Mouse (Mus musculus): ENCODE measurements at regions not wholly inside any gene's neighbourhood (a gene's known extent, or its start where the extent isn't known, plus 50 kb on each side); places are given as distances from the start of the nearest gene placed in this dataset.

DNA sequence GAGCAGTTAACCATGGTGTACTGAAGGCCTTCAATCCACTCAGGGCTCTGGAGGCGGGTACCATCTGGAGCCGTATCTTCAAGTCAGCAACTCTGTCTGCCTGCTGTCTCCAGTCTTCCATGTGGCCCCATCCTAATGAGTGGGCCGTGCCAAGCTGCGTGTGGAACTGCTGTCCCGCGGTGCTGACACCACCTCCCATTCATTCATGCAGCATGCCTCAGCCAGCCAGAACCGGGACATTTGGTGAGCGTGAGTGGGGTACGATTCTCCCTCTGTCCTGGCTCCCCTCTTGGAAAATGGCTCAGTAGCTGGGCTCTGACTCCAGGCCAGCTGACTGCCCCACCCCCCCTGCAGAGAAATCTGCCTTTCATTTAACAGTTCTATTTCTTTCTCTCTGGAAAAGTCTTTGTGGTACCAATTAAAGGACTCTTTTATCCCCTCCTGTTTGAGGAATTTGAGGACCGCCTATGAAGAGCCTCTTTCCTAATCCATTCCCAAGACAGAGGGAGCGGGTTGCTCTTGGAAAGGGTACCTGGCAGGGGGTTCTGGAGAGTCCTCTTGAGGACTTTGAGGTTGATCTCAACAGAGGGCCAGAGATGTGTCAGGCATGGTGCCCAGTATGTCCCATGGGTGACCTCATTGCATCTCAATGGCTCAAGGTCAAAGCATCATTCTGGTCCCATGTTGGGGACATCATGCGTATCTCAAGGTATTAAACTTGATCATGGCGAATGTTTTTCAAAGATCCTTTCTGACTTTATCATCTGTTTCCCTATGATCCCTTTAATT lies 55.5 kb upstream of the Brd7 start:
- DNase-seq: peak; percentile 82

DNA sequence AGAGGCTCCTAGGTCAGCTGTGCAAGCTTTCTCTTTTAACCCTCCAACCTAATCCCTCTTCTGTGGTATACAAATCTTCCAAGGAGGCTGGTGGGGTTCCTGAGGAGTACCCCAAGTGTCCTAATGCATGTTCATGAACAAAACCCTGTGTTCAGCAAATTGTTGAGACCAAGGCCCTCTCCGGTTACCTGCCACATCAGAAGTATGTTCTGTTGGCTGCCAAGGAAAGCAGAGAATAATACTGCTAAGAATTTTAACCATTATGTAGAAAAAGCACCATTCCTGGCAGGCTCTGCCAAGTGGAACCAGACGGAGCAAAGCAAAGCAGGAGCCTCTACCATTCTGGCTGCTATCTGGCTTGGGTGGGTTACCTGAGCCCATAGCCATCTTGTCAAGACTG lies 61.3 kb upstream of the Brd7 start:
- DNase-seq: no peak

DNA sequence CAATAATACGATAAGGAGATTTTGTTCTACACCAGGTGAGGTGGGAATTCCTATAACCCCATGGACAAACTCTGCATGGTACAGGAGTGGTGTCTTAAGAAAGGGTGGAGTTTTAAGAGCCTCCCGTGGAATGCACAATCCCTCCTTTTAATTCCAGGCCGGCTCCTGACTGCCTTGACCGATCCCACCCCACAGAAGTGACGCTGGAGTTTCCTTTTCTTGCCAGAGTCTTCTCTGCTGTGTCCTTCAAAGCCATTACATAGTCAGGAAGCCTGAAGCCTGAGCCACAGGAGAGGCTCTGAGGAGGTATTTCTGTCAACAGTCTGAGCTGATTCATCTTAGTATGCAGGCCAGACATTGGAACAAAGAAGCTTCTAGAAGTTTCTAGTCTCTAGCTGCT lies 66.6 kb upstream of the Brd7 start:
- DNase-seq: no peak

DNA sequence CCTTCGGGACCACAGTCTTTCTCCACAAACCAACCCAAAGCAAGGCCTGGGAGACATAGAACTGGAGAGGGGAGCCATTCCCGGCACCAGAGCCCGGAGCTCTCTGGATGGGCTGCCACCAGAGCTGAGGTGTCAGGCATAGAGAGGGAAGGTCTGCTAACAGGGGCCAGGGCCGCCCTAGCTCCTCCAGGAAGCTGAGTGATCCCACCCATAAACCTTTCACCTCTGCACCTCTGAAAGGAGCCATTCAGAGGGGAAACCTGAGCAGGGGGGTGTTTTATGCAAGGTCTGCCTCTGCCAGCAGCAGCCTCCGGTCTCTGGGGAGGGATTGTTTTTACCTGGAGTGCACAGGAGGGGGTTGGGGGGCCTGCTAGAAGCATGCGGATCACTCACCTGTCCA lies 69.4 kb upstream of the Brd7 start:
- no peak for DNase-seq

DNA sequence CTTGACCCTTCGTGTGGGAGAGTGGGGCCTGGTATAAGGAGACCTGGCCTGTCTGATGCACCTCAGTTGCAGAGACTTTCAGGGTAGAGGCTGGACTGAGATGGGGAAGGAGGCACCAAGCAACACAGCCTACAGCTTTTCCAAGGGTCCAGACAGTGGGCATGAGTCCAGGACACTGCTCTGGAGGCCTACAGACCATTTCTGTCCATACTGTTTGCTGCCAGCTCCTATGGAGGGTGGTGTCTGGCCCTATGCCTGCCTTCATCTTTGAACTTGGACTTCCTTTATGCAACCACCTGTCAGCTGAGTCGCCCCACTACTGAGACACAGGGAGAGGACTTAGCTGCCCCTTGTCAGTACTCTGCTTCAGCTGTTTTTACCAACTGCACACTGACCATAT lies 73.7 kb upstream of the Brd7 start:
- no peak for DNase-seq

DNA sequence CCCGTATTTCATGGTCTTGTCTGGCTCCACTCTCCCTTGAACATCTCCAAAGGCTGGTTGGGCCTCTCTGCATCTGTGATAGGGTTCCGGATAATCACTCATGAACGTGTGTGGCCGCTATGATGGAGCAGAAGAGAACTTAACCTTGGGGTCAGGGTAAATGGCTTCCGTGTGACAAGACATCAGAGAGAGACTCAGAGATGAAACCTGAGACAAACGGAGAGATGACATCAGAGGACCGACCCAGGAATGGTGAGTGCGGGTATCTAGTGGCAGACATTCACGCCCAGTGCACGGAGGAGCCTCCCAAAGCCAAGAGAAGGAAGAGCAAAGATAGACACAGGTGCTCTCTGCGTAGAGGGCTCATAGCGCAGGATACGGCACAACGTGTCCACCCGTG lies 78.2 kb upstream of the Brd7 start:
- no peak for DNase-seq

DNA sequence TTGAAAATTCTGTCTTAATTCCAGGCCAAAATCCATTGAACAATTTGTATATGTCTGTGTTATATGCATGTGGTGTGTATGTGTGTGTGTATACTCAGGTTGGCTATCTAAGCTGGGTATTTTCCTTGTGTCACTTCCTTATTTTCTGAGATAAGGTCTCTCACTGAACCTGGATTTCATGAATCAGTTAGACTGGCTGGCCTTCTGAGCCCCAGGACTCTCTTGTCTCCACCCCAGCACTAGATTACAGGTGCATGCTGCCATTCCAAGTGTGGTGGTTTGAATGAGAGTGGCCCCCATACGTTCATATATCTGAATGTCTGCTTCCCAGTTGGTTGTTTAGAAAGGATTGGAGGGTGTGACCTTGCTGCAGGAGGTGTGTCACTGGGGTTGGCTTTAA lies 77.8 kb upstream of the Nkd1 start:
- no peak for DNase-seq

DNA sequence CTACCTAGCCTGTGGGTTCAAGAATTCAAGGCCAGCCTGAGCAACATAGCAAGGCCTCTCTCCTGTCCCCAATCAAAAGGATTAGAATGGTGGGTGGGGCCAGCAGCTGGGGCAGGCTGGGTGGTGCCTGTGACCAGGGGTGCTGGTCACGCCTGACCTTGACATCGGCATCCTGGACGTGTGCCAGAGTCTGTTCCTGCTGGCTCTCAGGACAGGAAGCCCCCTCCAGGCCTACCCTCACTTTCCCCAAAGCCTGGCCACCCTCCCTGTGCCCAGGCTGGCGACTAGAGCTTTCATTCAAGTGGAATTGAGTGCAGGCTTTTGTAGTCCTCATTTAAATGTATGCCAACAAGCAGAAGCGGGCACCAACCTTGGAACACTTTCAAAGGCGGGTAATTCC lies 73.7 kb upstream of the Nkd1 start:
- peak; percentile 12 for DNase-seq

DNA sequence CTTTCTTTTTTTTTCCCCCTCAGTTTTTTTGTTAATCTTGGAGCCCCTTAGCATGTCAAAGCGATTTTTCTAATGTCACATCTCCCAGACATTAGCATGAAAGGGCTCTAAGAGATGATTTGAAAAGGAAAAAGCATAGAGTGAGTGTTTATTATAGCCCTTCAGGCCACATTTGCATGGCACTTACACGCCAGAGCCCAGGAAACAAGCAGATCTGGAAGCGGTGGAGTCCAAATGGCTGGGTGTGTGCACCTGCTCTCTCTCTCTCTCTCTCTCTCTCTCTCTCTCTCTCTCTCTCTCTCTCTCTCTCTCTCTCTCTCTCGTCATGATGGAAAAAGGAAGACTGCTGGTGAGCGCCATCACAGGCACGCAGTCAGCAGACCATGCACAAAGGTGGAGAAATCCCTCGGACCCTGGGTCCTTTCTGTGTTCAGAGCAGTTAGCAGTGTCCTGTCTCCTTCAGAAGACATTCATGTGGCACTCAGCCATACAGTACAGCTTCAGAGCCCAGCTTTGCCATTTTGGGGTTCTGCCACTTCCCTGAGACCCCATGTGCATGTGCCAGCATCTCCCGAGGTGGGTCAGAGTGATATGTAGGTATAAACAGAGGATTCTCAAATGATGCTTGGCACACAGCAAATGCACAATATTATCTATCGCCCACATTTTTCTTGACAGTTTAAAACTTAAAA lies 73.2 kb upstream of the Nkd1 start:
- no peak for DNase-seq

DNA sequence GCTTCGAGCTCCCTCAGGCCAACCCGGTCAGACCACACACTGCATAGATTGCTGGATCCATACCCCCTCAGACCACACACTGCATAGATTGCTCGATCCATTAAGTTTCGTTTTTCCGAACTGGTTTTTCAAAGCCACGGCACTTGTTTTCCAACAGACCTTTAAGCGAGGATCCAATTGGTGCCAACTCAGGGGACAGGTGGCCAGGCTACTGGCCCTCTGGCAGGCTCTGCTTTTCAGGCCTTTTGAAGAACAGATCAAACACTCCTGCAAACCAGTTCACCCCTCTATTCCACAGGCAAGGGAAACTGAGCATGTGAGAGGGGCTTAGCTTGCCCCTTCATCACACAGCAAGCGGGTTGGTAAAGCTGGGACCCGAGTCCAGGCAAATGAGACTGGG lies 72.2 kb upstream of the Nkd1 start:
- DNase-seq: no peak

DNA sequence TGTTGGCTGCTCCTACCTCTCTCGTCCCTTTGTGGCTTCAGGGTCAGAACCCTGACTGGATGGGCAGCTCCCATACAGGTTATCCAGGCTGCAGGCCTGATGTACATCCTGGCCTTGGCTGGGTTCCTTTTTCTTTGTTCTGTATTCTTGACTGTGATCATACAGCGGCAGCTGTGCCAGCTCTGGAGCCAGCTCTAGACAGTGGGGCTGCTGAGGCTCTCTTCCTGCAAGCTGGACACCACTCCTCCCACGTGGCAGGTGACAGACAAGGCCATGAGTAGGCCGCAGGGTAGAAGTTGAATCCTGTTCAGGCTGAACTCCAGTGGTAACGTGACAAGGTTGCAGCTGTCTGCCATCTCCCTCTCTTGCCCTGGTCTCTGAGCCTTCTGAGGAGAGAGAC lies 71.6 kb upstream of the Nkd1 start:
- no peak for DNase-seq

DNA sequence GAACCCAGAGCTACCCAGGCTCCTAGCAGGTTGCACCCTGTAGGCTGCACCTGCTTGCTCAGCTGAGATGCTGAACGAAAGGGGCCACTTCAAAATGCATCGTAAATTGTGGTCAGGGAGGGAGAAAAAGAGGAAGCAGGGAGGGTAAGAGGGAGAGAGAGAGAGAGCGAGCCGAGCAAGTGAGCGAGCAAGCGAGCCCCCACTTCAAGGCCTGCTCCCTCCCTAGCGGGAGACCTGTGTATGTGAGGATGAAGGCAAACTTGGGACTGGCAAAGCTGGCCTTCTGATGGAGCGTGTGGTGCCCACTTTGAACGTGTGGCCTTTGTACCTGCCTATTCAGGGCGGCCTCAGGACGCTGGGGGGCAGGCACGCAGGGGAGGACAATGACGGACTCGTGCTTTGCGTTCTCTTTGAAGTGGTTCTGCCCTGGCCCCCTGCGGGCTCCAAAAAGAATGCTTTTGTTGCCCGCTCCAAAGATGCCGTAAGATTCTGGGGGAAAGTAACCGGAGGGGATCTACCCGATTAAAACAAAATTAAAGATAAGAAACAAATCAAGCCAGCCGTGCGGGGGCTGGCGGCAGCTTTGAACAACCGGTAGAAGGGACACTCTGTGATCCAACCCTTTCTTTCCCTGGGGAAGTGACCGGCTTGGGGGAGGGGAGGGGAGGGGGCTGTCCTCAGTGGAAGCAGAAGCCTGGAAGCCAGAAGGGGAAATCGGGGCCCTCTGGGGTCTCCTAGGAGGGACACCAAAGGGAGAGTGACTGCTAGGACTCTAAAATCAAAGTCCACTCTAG lies 70.1 kb upstream of the Nkd1 start:
- no peak for DNase-seq

DNA sequence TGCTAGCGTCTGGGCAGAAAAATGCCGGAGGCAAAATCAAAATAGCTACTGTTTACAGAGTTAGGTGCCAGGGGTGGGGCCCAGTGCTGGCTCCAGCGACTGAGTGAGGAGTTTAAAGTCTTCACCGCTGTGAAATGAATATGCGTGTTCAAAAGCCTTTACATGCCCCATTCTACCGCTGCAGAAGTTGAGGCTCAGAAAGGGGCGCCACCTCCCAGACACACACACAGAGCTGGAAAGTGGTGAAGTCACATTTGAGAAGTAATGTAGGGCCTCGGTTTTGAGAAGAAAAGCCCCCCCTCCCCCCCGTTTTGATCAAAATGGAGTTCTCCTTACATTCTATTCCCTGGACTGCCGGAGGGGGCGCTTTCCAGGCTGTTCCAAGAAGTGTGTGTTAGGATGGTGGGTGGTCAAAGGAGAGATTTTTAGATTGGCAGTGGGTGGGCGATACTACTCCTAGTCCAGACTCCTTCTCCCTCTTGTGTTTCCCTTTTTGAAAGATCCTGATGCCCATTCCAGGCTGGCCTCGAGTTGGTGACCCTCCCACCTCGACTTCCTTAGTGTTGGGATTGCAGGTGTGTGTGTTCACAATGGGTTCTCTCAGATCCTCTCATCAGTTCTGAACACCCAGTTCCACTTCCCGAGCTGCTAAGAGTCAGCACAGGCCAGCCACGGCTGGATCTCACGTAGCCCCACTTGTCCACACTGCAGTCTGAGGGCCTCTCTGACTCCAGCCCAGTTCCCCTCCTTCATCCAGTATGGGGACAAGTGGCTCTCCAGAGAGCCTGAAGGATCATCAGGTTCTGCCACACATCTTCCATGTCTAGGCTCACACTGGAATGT lies 69.3 kb upstream of the Nkd1 start:
- DNase-seq: no peak

DNA sequence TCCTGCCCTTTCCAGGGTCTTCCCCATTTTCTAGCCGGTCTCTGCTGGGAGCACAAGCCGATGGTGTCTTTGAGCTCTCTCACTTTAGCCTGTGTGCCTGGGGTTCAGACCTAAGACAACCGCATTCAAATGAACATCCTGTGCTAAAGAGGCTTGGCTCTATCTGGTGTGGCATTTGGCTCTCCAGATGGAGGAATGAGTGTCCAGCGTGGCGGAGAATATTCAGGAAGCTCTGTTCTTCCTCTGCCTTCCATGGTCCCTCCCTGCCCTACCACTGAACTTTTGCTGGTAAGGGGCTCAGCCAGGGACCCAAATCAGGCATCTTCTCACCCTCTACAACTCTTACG lies 68.7 kb upstream of the Nkd1 start:
- DNase-seq: no peak

DNA sequence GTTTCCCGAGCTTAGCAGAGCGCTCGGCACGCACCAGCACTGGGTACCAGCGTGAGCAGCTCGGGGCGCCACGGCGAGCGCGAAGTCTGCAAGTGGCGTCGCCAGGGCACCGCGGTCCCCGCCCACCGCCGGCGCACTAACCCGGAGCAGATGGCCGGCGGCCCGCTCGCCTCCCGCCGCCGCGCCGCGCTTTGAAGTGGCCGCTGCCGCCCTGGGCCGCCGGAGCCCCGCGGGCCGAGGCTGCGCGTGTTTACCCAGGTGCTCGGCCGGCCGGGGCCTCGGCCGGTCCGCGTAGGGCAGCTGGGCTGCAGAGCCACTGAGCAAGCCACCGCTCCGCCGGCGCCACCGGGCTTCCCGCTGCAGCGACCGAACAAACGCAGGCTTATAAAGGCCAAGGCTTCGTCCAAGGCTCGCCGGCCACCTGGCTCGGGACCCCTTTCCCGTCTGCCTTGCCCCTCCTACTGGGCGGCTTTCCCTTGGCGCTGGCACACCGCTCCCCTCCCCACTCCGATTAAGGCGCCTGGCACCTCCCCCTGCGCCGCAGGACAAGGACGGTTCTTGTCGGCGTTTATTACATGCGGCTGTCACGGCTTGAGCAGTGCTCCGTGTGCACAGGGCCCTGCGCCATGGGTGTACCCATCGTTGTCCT lies 67.0 kb upstream of the Nkd1 start:
- peak; percentile 43 for DNase-seq

DNA sequence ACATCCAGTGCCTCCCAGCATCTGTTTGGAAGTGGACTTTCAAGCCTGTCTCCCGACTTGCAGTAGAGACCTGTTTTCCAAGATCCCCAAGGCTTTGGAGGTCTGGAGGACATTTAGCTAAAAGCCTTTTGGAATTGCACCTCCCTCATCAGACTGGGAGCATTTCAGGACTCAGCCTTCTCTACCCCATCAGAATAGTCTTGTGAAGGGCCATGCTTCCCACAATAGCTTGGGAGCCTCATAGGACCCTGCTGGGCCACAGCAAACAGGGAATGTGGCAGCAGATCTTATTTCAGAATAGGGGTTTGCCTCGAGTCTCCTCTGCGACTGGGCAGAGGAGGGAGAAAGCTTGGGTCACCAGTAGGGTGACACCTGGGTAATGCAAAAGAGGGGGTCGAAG lies 66.2 kb upstream of the Nkd1 start:
- no peak for DNase-seq

DNA sequence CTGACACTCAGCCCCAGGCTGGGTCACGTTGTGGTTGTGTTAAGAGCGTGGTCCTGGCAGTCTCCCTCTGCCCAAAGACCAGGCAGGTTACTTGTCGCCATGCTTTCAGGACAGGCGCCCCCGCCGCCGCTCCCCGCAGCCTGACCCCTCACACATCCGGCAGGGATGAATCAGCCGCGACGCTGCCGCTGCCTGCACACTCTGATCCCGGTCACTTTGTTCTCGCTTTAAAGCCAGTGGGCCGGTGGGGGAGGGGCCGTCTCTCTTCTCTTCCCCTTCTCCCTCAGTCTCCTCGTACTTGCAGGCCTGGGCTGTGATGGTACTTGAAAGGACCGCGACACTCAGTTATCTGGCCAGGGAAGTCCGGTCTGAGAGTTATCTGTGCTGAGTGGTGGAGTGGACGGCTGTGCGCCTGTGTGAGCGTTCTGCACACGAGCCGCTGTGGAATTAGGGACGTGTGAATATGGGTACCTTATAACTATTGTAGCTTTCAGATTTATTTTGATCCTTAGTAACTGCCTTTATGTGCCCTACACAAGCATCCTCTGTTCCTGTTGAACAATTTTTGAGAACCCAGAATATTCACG lies 65.6 kb upstream of the Nkd1 start:
- no peak for DNase-seq

DNA sequence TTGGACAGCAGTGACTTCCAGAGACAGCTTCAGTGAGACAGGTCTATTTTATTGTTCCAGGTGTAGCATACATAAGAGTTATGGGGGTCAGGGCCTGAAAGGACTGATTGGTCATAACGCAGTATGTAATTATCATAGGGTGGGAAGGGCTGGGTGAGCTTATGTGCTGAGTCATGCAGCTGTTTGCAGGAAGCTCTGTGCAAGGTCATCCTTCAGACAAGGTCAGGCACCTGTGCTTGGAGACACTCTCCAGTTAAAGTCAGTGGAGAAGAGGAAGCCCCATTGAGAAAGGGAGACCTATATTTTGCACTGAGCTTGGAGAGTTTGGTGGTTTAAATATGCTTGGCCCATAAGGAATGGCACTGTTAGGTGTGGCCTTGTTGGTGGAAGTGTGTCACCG lies 62.0 kb upstream of the Nkd1 start:
- DNase-seq: no peak

DNA sequence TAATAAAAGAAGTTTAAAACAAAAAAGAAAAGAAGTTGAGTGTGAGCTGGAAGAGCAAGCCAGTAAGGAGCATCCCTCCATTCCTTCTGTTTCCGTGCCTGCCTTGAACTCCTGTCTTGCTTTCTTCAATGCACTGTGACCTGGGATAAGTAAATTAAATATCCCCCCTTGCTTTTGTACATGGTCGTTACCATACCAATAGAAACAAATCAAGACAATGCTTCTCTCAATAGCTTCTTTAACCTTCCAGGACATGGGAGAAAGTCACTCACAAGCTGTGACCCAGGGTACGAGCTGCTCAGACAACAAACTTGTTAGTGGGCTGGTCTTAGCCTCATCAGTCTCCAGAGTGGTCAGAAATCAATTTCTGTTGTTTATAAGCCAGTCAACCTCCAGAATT lies 53.4 kb upstream of the Nkd1 start:
- DNase-seq: no peak

DNA sequence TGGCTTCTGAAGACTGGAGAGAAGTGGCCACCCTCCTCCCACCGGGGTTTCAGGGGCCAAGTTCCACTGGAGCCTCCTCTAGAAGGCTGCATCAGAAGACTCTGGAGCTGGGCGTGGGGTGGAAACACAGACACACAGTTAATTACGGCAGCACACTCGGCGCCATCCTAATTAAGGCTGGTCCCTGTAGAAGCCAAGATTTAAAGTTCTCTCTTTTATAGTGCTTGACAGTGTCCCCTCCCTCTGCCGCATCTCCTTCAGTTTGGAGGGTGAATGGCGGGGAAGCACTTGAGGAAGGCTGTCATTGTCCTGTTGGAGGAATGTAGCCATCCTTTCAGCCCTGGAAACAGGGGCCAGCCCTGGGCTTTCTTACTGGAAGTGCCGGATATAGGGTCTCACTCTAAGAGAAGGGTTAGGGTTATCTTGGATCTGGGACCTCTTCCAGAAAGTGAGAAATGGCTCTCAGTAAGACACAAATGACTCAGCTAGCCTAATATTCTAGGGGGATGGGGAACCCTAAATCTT lies 50.2 kb upstream of the Nkd1 start:
- DNase-seq: no peak
